Mouse (Mus musculus) stomach, embryonic 14.5 days (tissue): ENCODE measurements around the gene Draxin. TPM values are rescaled to one million over a fixed set of nuclear protein-coding genes. Genes with fewer than 3 reads are reported as not detected.

ENCODE experiments used
- microRNA-seq: library from miRNA; unstranded; fragments of <30 nt; microRNA quantifications from one replicate; pipeline ENCODE4, GENCODE M21; 2016
- polyA plus RNA-seq: library from polyadenylated mRNA; unstranded; fragments of >200 nt; fragmentation: Nextera tagmentation; extraction: Ambion mirVana; gene quantifications from 2 replicates; pipeline ENCODE4 v1.2.1, GENCODE M21; 2014

The Draxin gene
- polyA plus RNA-seq, 1 experiment from 2014 or later, result 0.07 TPM

Small RNA genes within 50 kb of the gene (microRNA-seq; reads per million reads assigned to microRNA genes)
- gene Mir7022, result not detected

Other genes with a start within 250 kb of the Draxin start
- 26.5 and 29.8 TPM in 2 replicates for gene Mfn2, start 226.0 kb downstream of the Draxin start, polyA plus RNA-seq
- 53.0 and 56.0 TPM in 2 replicates for gene Plod1, start 193.9 kb downstream of the Draxin start, polyA plus RNA-seq
- 17.6 and 20.0 TPM in 2 replicates for gene 2510039O18Rik, start 189.8 kb downstream of the Draxin start, polyA plus RNA-seq
- gene Nppb, start 144.9 kb downstream of the Draxin start, polyA plus RNA-seq, result not detected in 2 replicates
- 1.2 and 2.3 TPM in 2 replicates for gene Nppa, start 130.0 kb downstream of the Draxin start, polyA plus RNA-seq
- 6.2 and 6.6 TPM in 2 replicates for gene Clcn6, start 91.9 kb downstream of the Draxin start, polyA plus RNA-seq
- 18.0 and 18.4 TPM in 2 replicates for gene Mthfr, start 91.6 kb downstream of the Draxin start, polyA plus RNA-seq
- gene Agtrap, start 42.7 kb downstream of the Draxin start, polyA plus RNA-seq, result 12.8 and 13.3 TPM in 2 replicates
- 51.2 and 54.7 TPM in 2 replicates for gene Mad2l2, start 314 bp downstream of the Draxin start, polyA plus RNA-seq
- gene Fbxo6, start 21.4 kb upstream of the Draxin start, polyA plus RNA-seq, result 13.9 and 17.6 TPM in 2 replicates
- 11.9 and 14.2 TPM in 2 replicates for gene Fbxo44, start 29.8 kb upstream of the Draxin start, polyA plus RNA-seq
- 1.3 and 1.7 TPM in 2 replicates for gene Fbxo2, start 29.9 kb upstream of the Draxin start, polyA plus RNA-seq
- gene Disp3, start 157.3 kb upstream of the Draxin start, polyA plus RNA-seq, result 0.12 and 0.24 TPM in 2 replicates